Mouse (Mus musculus): ENCODE measurements around the gene Cd2bp2. TPM values are rescaled to one million over a fixed set of nuclear protein-coding genes. Genes with fewer than 3 reads are reported as not detected.
A peak's percentile ranks its signal among the peaks of the same experiment; 100 is the strongest.

Gene Cd2bp2
- polyA plus RNA-seq, 1 experiment from 2014 or later: 59.6 TPM

DNA sequence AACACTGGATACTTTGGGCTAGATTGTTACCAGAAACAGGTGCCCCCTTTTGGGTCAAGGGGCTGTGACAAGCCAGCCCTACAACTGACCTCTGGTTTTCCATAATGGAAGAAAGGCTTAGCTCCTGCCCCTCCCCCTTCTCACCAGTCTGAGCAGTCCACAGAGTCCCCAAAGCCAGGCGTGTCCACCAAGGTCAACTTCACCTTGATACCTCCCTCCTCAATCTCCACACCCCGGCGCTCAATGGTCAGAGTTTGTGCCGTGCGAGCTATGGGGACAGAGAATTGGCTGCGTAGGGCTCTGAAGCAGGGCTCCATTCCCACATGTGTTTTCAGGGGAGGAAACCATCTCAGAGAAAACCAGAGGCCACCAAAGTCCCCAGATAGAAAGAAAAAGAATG is 21.6 kb upstream of the Cd2bp2 start:
- no peak overlapping the region for H3K4me2 ChIP-seq
- DNase-seq (no peak), ATAC-seq (ENCODE audit: insufficient read depth) (no peak)
- no peak for TF ChIP-seq CTCF (IDR thresholded peaks at IDR 0.05; ENCODE audit: low read depth)
- H3K9me3 ChIP-seq (ENCODE audit: low read depth, low read length): 0 out of 2 replicates have a peak, but pooled peaks cover 3% of the 10 kb centered on the region
- no peak overlapping the region for H3K4me3 ChIP-seq (ENCODE audit: low read depth, low read length)
- no peak overlapping the region for H3K27ac ChIP-seq (ENCODE audit: low read depth)
- no peaks in the 10 kb centered on the region for H3K4me1 ChIP-seq (ENCODE audit: insufficient read depth)
- no peaks in the 10 kb centered on the region for H3K36me3 ChIP-seq (ENCODE audit: insufficient read depth)
- H3K9ac ChIP-seq: no peak overlapping the region; the same call in 1 of the 2 replicates
- H3K27me3 ChIP-seq (ENCODE audit: insufficient read depth, low read length): peaks cover 4% of the 10 kb centered on the region; the same call in 1 of the 2 replicates
- 87% methylated on average over 6 of the region's 6 CpGs for WGBS

DNA sequence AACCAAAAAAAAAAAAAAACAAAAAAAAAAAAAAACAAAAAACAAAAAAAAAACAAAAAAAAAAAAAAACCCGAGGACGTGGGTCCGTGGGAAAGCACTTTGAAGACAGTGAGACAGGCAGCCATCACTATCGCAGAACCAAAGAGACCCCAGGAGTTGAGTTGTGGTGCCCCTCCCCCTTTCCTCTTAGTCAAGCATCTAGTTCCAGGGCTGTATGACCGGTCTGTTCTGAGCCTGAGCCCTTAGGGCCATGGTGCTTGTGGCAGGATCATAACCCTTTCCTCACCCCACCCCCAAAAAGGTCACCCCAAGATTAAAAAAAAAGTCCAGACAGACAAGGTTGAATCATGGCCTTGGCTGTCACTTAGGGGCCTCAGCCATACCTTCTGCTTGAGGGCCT is 20.5 kb upstream of the Cd2bp2 start:
- Histone ChIP-seq H3K27me3 (ENCODE audit: insufficient read depth, low read length) (peaks cover 4% of the 10 kb centered on the region; the same call in 1 of the 2 replicates), H3K9ac (no peak overlapping the region), H3K4me1 (ENCODE audit: insufficient read depth) (no peaks in the 10 kb centered on the region), H3K4me2 (no peak overlapping the region), H3K9me3 (ENCODE audit: low read depth, low read length) (no peaks in the 10 kb centered on the region), H3K4me3 (ENCODE audit: low read depth, low read length) (no peak overlapping the region), H3K36me3 (ENCODE audit: insufficient read depth) (no peaks in the 10 kb centered on the region), H3K27ac (ENCODE audit: low read depth) (no peak overlapping the region)
- no peak for ATAC-seq (ENCODE audit: insufficient read depth)
- WGBS: 81% methylated on average over 5 of the region's 5 CpGs
- DNase-seq: no peak
- TF ChIP-seq CTCF (IDR thresholded peaks at IDR 0.05; ENCODE audit: low read depth): no peak

DNA sequence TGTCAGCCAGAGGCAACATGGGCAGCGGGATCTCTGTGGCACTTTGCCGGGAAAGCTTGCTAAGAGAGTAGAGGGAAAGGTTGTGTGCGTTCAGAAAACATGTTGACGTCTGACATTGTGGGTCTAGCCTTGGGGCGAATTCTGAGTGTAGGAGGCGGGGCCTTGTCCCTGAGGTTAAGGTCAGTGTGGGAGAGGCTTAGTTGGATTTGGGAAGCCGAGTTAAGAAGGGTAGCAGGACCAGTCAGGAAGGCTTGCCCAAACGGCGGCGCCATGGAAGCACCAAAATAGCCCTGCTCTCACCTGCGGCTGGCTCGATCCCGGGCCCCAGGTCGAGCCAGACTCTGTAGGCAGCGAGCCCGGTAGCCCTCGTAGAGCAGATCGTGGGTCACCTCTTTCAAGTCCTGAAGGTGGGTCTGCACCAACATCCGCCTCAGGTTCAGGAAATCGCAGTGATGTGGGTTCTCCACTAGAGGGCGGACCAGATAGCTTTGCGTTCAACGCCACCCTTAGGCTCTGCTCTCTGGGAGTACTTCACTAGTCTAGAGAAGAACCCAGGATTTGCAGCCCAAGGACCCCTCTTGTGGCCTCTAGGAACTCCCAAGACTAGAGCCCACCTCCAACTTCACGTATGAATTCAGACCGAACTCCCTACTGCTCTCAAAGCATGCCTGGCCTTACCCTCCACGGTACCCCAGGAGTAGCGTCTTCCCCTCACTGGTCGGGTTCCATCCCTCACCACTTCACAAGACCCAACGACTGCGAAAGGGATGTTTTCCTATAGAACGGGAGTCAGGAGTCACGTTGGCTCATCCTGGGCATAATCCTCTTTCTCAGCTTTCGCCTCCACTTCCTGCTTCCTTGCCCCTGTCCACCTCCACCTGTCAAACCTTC is 19.4 kb upstream of the Cd2bp2 start:
- Histone ChIP-seq H3K36me3 (ENCODE audit: insufficient read depth) (no peaks in the 10 kb centered on the region), H3K27me3 (ENCODE audit: insufficient read depth, low read length) (peaks cover 4% of the 10 kb centered on the region; the same call in 1 of the 2 replicates), H3K27ac (ENCODE audit: low read depth) (no peak overlapping the region), H3K4me3 (ENCODE audit: low read depth, low read length) (peak overlapping the region; percentile 33), H3K9me3 (ENCODE audit: low read depth, low read length) (no peaks in the 10 kb centered on the region), H3K9ac (peak overlapping the region; percentile 47), H3K4me2 (peak overlapping the region; percentile 62), H3K4me1 (ENCODE audit: insufficient read depth) (no peaks in the 10 kb centered on the region)
- DNase-seq (peak; percentile 89), ATAC-seq (ENCODE audit: insufficient read depth) (peak; percentile 47; the same call in 1 of the 2 replicates)
- WGBS: 24% methylated on average over 33 of the region's 33 CpGs
- peak; percentile 89 for TF ChIP-seq CTCF (IDR thresholded peaks at IDR 0.05; ENCODE audit: low read depth)

DNA sequence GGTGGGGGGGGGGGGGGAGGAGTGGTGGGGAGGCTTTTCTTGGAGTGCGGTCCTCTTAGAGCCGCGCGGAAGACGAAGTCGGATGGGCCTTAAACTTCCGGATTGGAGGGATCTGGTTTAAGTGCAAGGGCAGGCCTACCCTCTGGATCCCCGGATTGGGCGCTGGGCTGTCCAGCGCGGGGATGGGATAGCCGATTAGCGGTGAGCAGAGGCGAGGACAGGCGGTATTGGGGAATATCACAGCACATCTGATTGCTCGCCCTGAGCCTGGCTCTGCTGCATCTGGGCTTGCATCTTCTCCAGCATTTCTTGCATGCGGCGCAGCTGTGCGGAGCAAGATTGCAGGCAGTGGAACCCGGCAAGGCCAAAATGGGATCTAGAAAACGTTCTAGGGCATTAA is 18.7 kb upstream of the Cd2bp2 start:
- ATAC-seq (ENCODE audit: insufficient read depth) (no peak), DNase-seq (peak; percentile 25)
- TF ChIP-seq CTCF (IDR thresholded peaks at IDR 0.05; ENCODE audit: low read depth): no peak
- Histone ChIP-seq H3K27me3 (ENCODE audit: insufficient read depth, low read length) (peaks cover 4% of the 10 kb centered on the region; the same call in 1 of the 2 replicates), H3K36me3 (ENCODE audit: insufficient read depth) (no peaks in the 10 kb centered on the region), H3K9me3 (ENCODE audit: low read depth, low read length) (no peaks in the 10 kb centered on the region), H3K4me1 (ENCODE audit: insufficient read depth) (no peaks in the 10 kb centered on the region; the same call in 1 of the 2 replicates), H3K9ac (peak overlapping the region; percentile 47; the same call in 1 of the 2 replicates), H3K4me3 (ENCODE audit: low read depth, low read length) (peak overlapping the region; percentile 33; the same call in 1 of the 2 replicates), H3K4me2 (peak overlapping the region; percentile 62), H3K27ac (ENCODE audit: low read depth) (no peak overlapping the region)
- WGBS: 31% methylated on average over 21 of the region's 21 CpGs

DNA sequence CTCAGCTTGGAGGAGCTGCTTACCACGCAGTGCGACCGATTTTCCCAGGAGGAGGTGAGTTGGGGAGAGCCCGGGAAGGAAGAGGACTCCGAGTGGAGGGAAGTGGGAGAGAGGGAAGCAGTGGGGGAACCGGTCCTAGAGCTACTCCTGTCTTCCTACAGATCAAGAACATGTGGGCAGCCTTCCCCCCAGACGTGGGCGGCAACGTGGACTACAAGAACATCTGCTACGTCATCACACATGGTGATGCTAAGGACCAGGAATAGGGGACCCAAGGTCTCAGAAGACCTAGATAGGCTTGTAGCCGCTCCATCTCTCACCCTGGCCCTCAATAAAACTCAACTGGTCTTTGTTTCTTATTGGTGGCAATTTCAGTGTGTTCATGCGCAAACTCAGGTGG is 18.1 kb upstream of the Cd2bp2 start:
- no peak overlapping the region for H3K27ac ChIP-seq (ENCODE audit: low read depth)
- no peak overlapping the region for H3K4me2 ChIP-seq
- no peak overlapping the region for H3K4me3 ChIP-seq (ENCODE audit: low read depth, low read length)
- no peaks in the 10 kb centered on the region for H3K9me3 ChIP-seq (ENCODE audit: low read depth, low read length)
- no peak for TF ChIP-seq CTCF (IDR thresholded peaks at IDR 0.05; ENCODE audit: low read depth)
- H3K36me3 ChIP-seq (ENCODE audit: insufficient read depth): no peaks in the 10 kb centered on the region
- no peaks in the 10 kb centered on the region; the same call in 1 of the 2 replicates for H3K4me1 ChIP-seq (ENCODE audit: insufficient read depth)
- no peak for DNase-seq
- peaks cover 4% of the 10 kb centered on the region; the same call in 1 of the 2 replicates for H3K27me3 ChIP-seq (ENCODE audit: insufficient read depth, low read length)
- 53% methylated on average over 12 of the region's 12 CpGs for WGBS
- ATAC-seq (ENCODE audit: insufficient read depth): no peak
- no peak overlapping the region for H3K9ac ChIP-seq

DNA sequence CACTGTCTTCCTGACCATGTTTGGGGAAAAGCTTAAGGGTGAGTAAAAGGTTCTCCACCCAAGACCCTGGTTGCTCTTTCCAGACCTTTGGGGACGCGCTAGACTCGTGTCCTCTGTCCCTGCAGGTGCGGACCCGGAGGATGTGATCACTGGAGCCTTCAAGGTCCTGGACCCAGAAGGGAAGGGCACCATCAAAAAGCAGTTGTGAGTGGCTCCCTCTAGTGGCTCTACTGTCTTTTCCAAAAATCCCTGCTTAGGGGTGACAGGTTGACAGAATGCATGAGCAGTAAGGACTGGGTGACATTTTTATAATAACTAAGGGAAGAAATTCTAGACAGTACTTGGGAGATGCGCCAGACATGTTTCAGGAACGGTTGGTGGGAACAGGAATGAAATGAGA is 17.6 kb upstream of the Cd2bp2 start:
- DNase-seq (peak; percentile 55), ATAC-seq (ENCODE audit: insufficient read depth) (no peak)
- Histone ChIP-seq H3K9me3 (ENCODE audit: low read depth, low read length) (no peaks in the 10 kb centered on the region), H3K4me3 (ENCODE audit: low read depth, low read length) (no peak overlapping the region), H3K27me3 (ENCODE audit: insufficient read depth, low read length) (peaks cover 4% of the 10 kb centered on the region; the same call in 1 of the 2 replicates), H3K9ac (no peak overlapping the region), H3K4me2 (no peak overlapping the region), H3K4me1 (ENCODE audit: insufficient read depth) (no peaks in the 10 kb centered on the region; the same call in 1 of the 2 replicates), H3K27ac (ENCODE audit: low read depth) (no peak overlapping the region), H3K36me3 (ENCODE audit: insufficient read depth) (no peaks in the 10 kb centered on the region)
- WGBS: 34% methylated on average over 7 of the region's 7 CpGs
- peak; percentile 63 for TF ChIP-seq CTCF (IDR thresholded peaks at IDR 0.05; ENCODE audit: low read depth)
